ENCODE assay signal across 9 mouse cellular contexts in the genomic region with DNA sequence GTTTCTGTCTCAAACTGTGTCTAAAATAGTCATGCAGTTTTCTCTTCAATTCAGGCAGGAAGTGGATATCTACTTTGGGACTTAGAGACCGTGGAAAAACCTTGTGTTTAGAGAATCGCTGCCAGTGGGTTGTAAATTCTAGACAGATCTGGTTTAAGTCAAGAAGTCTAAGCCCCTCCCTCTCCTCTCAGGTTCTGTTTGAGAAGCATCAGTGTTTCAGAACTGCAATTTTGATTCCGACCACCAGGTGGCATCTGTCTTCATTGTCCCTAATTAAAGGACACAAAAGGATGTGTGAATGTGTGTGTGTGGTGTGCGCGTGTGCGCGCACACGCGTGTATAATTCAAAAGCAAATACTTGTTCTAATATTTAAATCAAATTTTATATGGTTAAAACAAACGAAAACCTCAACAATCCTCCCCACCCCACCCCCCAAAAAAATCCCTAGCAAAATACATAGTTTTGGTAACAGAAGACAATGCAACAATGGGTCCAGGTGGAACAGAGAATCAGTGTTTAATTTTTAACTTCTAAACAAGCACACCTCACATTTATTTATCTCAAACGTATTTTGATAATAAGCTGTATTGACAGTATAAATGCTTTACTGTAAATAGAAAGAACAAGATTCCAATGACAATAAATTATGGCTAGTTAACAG. TPM values are rescaled to one million over a fixed set of nuclear protein-coding genes. Genes with fewer than 3 reads are reported as not detected.
DNase-seq lines count a peak whose midpoint lies in the region; ATAC-seq and TF ChIP-seq lines count a peak whose summit lies in the region.
"Had no signal": no experiment of that assay in that cellular context is flagged by ENCODE, and none has a peak within 500 bp of the region (broad histone marks: within the 10 kb centered on the region; RNA-seq: fewer than 3 reads in every experiment).

No protein-coding gene starts in this region.

- H3K4me2 ChIP-seq in hindbrain, postnatal 0 days (ENCODE audit: low read depth, low read length): peak overlapping the region; percentile 37

- CTCF ChIA-PET in Patski (lab: Charles Lee): interaction anchor here (0.6 to 0.7 kb wide), 2 partner anchors 13 to 93 kb away, joined by 3 read pairs; no protein-coding TSS in a partner anchor

- DNase-seq in Patski (ENCODE audit: low read depth, low spot score): peak; percentile 17
- peak; percentile 63 for DNase-seq in cerebellum, adult 9-11 months
- peak; percentile 59 to 73 for DNase-seq in frontal cortex, postnatal 25 days (ENCODE audit: low spot score in 2 of 2)
- DNase-seq in hindbrain, postnatal 0 days (ENCODE audit: low spot score): peak; percentile 92
- DNase-seq in layer of hippocampus, postnatal 36 days: peak; percentile 25 to 54
- DNase-seq in lung, postnatal 4 days: peak; percentile 23 to 78
- DNase-seq in right cerebral cortex, adult 18-20 months: peak; percentile 55
- DNase-seq in urinary bladder, postnatal 14 days (ENCODE audit: low spot score): peak; percentile 74

- H3K9me3 ChIP-seq in hindbrain, postnatal 0 days (ENCODE audit: low read length): no peaks in the 10 kb centered on the region

- in situ Hi-C loops in Patski (cut with MboI; ENCODE audit: low pct_unique_long_range_greater_than_20kb): loop anchor here (5.0 kb wide), 1 partner anchor 264 kb away; no protein-coding TSS in a partner anchor

- H3K36me3 ChIP-seq in hindbrain, postnatal 0 days (ENCODE audit: insufficient read depth, low read length): no peaks in the 10 kb centered on the region

- H3K27ac ChIP-seq in hindbrain, postnatal 0 days: no peak overlapping the region
- H3K27ac ChIP-seq: macrophage had no signal

- no peak overlapping the region for H3K4me3 ChIP-seq in hindbrain, postnatal 0 days (ENCODE audit: low read length)

- peaks cover 7% of the 10 kb centered on the region for H3K27me3 ChIP-seq in Patski
- no peaks in the 10 kb centered on the region for H3K27me3 ChIP-seq in hindbrain, postnatal 0 days (ENCODE audit: insufficient read depth, low read length)

- peak; percentile 80 for TF ChIP-seq CTCF in Patski (IDR thresholded peaks at IDR 0.05)
- TF ChIP-seq CTCF in hindbrain, postnatal 0 days (IDR thresholded peaks at IDR 0.05; ENCODE audit: low read depth): peak; percentile 73

- peak; percentile 51 for ATAC-seq in Patski
- peak; percentile 82 for ATAC-seq in hindbrain, postnatal 0 days

- 25% methylated on average over 11 of the region's 11 CpGs for WGBS in hindbrain, postnatal 0 days

- H3K9ac ChIP-seq in hindbrain, postnatal 0 days (replicated peaks; ENCODE audit: low read length): no peak overlapping the region

- H3K4me1 ChIP-seq in hindbrain, postnatal 0 days (ENCODE audit: insufficient read depth, low read length): no peaks in the 10 kb centered on the region

- POLR2A ChIA-PET in Patski (lab: Charles Lee): no interaction called here

RNA-seq across cellular contexts. Expression of gene Armcx4, which starts 38.2 kb away (rescaled TPM):
- 0.01 TPM for polyA plus RNA-seq in Patski (2021)
- total RNA-seq in hindbrain, postnatal 0 days (2014; rRNA removed): 12.8 and 12.9 TPM in 2 replicates
- polyA plus RNA-seq in hindbrain, postnatal 0 days (2015; fragmentation: Nextera tagmentation; extraction: Ambion mirVana): 5.6 and 6.0 TPM in 2 replicates
- 10 to 100 TPM; 34.0 to 35.0 TPM for total RNA-seq in layer of hippocampus, postnatal 36 days (2021)

RNA-seq across cellular contexts. Expression of gene Hnrnph2, which starts 47.2 kb away (rescaled TPM):
- 133 TPM for polyA plus RNA-seq in Patski (2021)
- 35.9 and 39.5 TPM in 2 replicates for total RNA-seq in hindbrain, postnatal 0 days (2014; rRNA removed)
- polyA plus RNA-seq in hindbrain, postnatal 0 days (2015; fragmentation: Nextera tagmentation; extraction: Ambion mirVana): 131 and 134 TPM in 2 replicates
- 100 to 1,000 TPM; 148 to 160 TPM for total RNA-seq in layer of hippocampus, postnatal 36 days (2021)

RNA-seq across cellular contexts. Expression of gene Gla, which starts 47.2 kb away (rescaled TPM):
- polyA plus RNA-seq in Patski (2021): 26.9 TPM
- 3.9 and 6.0 TPM in 2 replicates for total RNA-seq in hindbrain, postnatal 0 days (2014; rRNA removed)
- 4.8 TPM in 2 replicates for polyA plus RNA-seq in hindbrain, postnatal 0 days (2015; fragmentation: Nextera tagmentation; extraction: Ambion mirVana)
- 1 to 10 TPM; 7.4 to 8.9 TPM for total RNA-seq in layer of hippocampus, postnatal 36 days (2021)

Comparison
In these comparisons a context has a peak if more than half of its experiments do, and no peak if none do; other contexts are left out.
1. DNase-seq: peak in every context shown above with its lines; median percentile 92 in hindbrain, postnatal 0 days; 74 in urinary bladder, postnatal 14 days; 66 in frontal cortex, postnatal 25 days; 63 in cerebellum, adult 9-11 months; 55 in right cerebral cortex, adult 18-20 months; 50 in lung, postnatal 4 days; 40 in layer of hippocampus, postnatal 36 days; 17 in Patski.